ENCODE assay signal across 22 mouse cellular contexts in genomic region chr17:50908160-50908559, GRCm38 (mm10).
DNase-seq lines count a peak whose midpoint lies in the region; ATAC-seq lines count a peak whose summit lies in the region.
"Had no signal": no experiment of that assay in that cellular context is flagged by ENCODE, and none has a peak within 500 bp of the region (broad histone marks: within the 10 kb centered on the region; RNA-seq: fewer than 3 reads in every experiment).

No protein-coding gene starts in this region.

- H3K4me1 ChIP-seq in neural tube, embryonic 12.5 days, result peaks cover 6% of the 10 kb centered on the region
- no peaks in the 10 kb centered on the region; the same call in 1 of the 2 replicates for H3K4me1 ChIP-seq in hindbrain, embryonic 16.5 days (ENCODE audit: control insufficient read depth, insufficient read depth, low read depth, low read length)
- peaks cover 9% of the 10 kb centered on the region for H3K4me1 ChIP-seq in midbrain, embryonic 15.5 days
- H3K4me1 ChIP-seq: stomach, embryonic 15.5 days had no signal

- intact Hi-C loops in heart, postnatal 36 days (cut with DNase I), result no loop called here

- no peak overlapping the region for H3K9ac ChIP-seq in neural tube, embryonic 12.5 days
- no peak overlapping the region for H3K9ac ChIP-seq in hindbrain, embryonic 16.5 days (ENCODE audit: low read depth, low read length)
- no peak overlapping the region for H3K9ac ChIP-seq in midbrain, embryonic 15.5 days
- H3K9ac ChIP-seq: forebrain, embryonic 13.5 days; heart, embryonic 13.5 days; stomach, embryonic 15.5 days had no signal

- DNase-seq in neural tube, embryonic 10.5 days (ENCODE audit: extremely low spot score, low spot score), result no peak
- DNase-seq in frontal cortex, postnatal 10 days (ENCODE audit: low spot score in 2 of 2), result no peak
- DNase-seq in thymus, adult 18-20 months, result no peak
- DNase-seq in heart, postnatal 36 days, result no peak
- DNase-seq: adrenal gland, adult 2 months; cerebellum, adult 11-12 months; cerebellum, postnatal 10 days; gastrocnemius, postnatal 14 days; heart, adult 18-20 months; heart, postnatal 14 days; kidney, adult 11 months; layer of hippocampus, adult 9-11 months; left cerebral cortex, postnatal 4 days; liver; thymus, postnatal 36 days had no signal

- peak; percentile 58 for ATAC-seq in neural tube, embryonic 12.5 days (ENCODE audit: low FRiP score, low read depth)
- peak; percentile 34; the same call in 1 of the 2 replicates for ATAC-seq in hindbrain, embryonic 16.5 days
- ATAC-seq in midbrain, embryonic 15.5 days (replicated peaks), result peak; percentile 57; the same call in 1 of the 2 replicates

- no peak overlapping the region for H3K4me2 ChIP-seq in neural tube, embryonic 12.5 days (replicated peaks)
- no peak overlapping the region for H3K4me2 ChIP-seq in hindbrain, embryonic 16.5 days (ENCODE audit: low read length)
- H3K4me2 ChIP-seq in midbrain, embryonic 15.5 days, result no peak overlapping the region
- H3K4me2 ChIP-seq: forebrain, embryonic 13.5 days; heart, embryonic 13.5 days; stomach, embryonic 15.5 days had no signal

- no peaks in the 10 kb centered on the region for H3K9me3 ChIP-seq in neural tube, embryonic 12.5 days
- no peaks in the 10 kb centered on the region for H3K9me3 ChIP-seq in hindbrain, embryonic 16.5 days (ENCODE audit: control insufficient read depth, low read length)
- no peaks in the 10 kb centered on the region for H3K9me3 ChIP-seq in midbrain, embryonic 15.5 days
- H3K9me3 ChIP-seq: forebrain, embryonic 13.5 days; heart, embryonic 13.5 days; stomach, embryonic 15.5 days had no signal

- H3K27me3 ChIP-seq in neural tube, embryonic 12.5 days (replicated peaks), result no peaks in the 10 kb centered on the region
- no peaks in the 10 kb centered on the region for H3K27me3 ChIP-seq in hindbrain, embryonic 16.5 days (replicated peaks; ENCODE audit: control insufficient read depth, insufficient read depth, low read length)
- no peaks in the 10 kb centered on the region for H3K27me3 ChIP-seq in midbrain, embryonic 15.5 days (replicated peaks)
- H3K27me3 ChIP-seq: forebrain, embryonic 13.5 days; heart, embryonic 13.5 days; stomach, embryonic 15.5 days had no signal

- H3K36me3 ChIP-seq in neural tube, embryonic 12.5 days, result no peaks in the 10 kb centered on the region
- H3K36me3 ChIP-seq in hindbrain, embryonic 16.5 days (ENCODE audit: control insufficient read depth, insufficient read depth, low read length), result no peaks in the 10 kb centered on the region
- H3K36me3 ChIP-seq in midbrain, embryonic 15.5 days (replicated peaks), result no peaks in the 10 kb centered on the region
- H3K36me3 ChIP-seq: heart, embryonic 13.5 days; stomach, embryonic 15.5 days had no signal

- H3K4me3 ChIP-seq in neural tube, embryonic 12.5 days, result no peak overlapping the region
- H3K4me3 ChIP-seq in hindbrain, embryonic 16.5 days (ENCODE audit: low read length), result no peak overlapping the region
- no peak overlapping the region for H3K4me3 ChIP-seq in midbrain, embryonic 15.5 days
- H3K4me3 ChIP-seq: forebrain, embryonic 13.5 days; heart, embryonic 13.5 days; stomach, embryonic 15.5 days had no signal

- WGBS in neural tube, embryonic 12.5 days, result 55% methylated on average over 4 of the region's 4 CpGs
- 50% methylated on average over 4 of the region's 4 CpGs for WGBS in hindbrain, embryonic 16.5 days
- WGBS in midbrain, embryonic 15.5 days, result 46% methylated on average over 4 of the region's 4 CpGs

- no peak overlapping the region for H3K27ac ChIP-seq in neural tube, embryonic 12.5 days
- no peak overlapping the region for H3K27ac ChIP-seq in hindbrain, embryonic 16.5 days (ENCODE audit: low read depth, low read length)
- H3K27ac ChIP-seq in midbrain, embryonic 15.5 days, result 0 out of 2 replicates have a peak overlapping the region, but pooled peaks have one; percentile 9
- H3K27ac ChIP-seq: forebrain, embryonic 13.5 days; heart, embryonic 13.5 days; macrophage; stomach, embryonic 15.5 days had no signal
